ENCODE assay signal across 20 mouse cellular contexts in genomic region chr11:96952426-96952825, GRCm38 (mm10). TPM values are rescaled to one million over a fixed set of nuclear protein-coding genes. Genes with fewer than 3 reads are reported as not detected.
DNase-seq lines count a peak whose midpoint lies in the region; ATAC-seq and TF ChIP-seq lines count a peak whose summit lies in the region.
"Had no signal": no experiment of that assay in that cellular context is flagged by ENCODE, and none has a peak within 500 bp of the region (broad histone marks: within the 10 kb centered on the region; RNA-seq: fewer than 3 reads in every experiment).

No protein-coding gene starts in this region.

- DNase-seq in embryonic facial prominence, embryonic 14.5 days (ENCODE audit: low spot score) = no peak
- DNase-seq in embryonic facial prominence, embryonic 10.5 days (ENCODE audit: low spot score) = no peak
- DNase-seq in left cerebral cortex, adult 2 months (ENCODE audit: extremely low spot score in 1 of 2, low spot score in 2 of 2) = no peak
- no peak for DNase-seq in left cerebral cortex, postnatal 14 days (ENCODE audit: low spot score in 2 of 2)
- DNase-seq in thymus, postnatal 36 days = peak; percentile 35 to 59
- DNase-seq: adrenal gland, postnatal 36 days; cerebellum, adult 8-10 months; heart, postnatal 10 days; left cerebral cortex, postnatal 4 days had no signal

- H3K27ac ChIP-seq in embryonic facial prominence, embryonic 14.5 days (replicated peaks; ENCODE audit: low read depth, low read length) = no peak overlapping the region
- H3K27ac ChIP-seq in embryonic facial prominence, embryonic 10.5 days (replicated peaks) = no peak overlapping the region
- H3K27ac ChIP-seq in left cerebral cortex, adult 2 months = peak overlapping the region; percentile 15; the same call in 1 of the 2 replicates
- peak overlapping the region; percentile 60 for H3K27ac ChIP-seq in liver, embryonic 15.5 days (replicated peaks)
- H3K27ac ChIP-seq: midbrain, embryonic 13.5 days; neural tube, embryonic 13.5 days had no signal

- peaks cover 70% of the 10 kb centered on the region for H3K36me3 ChIP-seq in embryonic facial prominence, embryonic 14.5 days (ENCODE audit: control insufficient read depth, insufficient read depth, low read length)
- H3K36me3 ChIP-seq in embryonic facial prominence, embryonic 10.5 days (replicated peaks) = peaks cover 88% of the 10 kb centered on the region
- H3K36me3 ChIP-seq in liver, embryonic 15.5 days (replicated peaks) = peaks cover 89% of the 10 kb centered on the region

- 82% methylated on average over 10 of the region's 10 CpGs for WGBS in embryonic facial prominence, embryonic 14.5 days
- 86% methylated on average over 10 of the region's 10 CpGs for WGBS in embryonic facial prominence, embryonic 10.5 days
- 78% methylated on average over 10 of the region's 10 CpGs for WGBS in liver, embryonic 15.5 days (ENCODE audit: insufficient replicate concordance)

- 0 out of 2 replicates have a peak overlapping the region, but pooled peaks have one; percentile 3 for H3K9ac ChIP-seq in embryonic facial prominence, embryonic 14.5 days (ENCODE audit: low read depth, low read length)
- H3K9ac ChIP-seq in liver, embryonic 15.5 days = no peak overlapping the region
- H3K9ac ChIP-seq: midbrain, embryonic 13.5 days; neural tube, embryonic 13.5 days had no signal

- no peak overlapping the region for H3K4me3 ChIP-seq in embryonic facial prominence, embryonic 14.5 days (ENCODE audit: low read depth, low read length)
- no peak overlapping the region for H3K4me3 ChIP-seq in embryonic facial prominence, embryonic 10.5 days
- H3K4me3 ChIP-seq in left cerebral cortex, adult 2 months = no peak overlapping the region
- no peak overlapping the region for H3K4me3 ChIP-seq in liver, embryonic 15.5 days (replicated peaks)
- H3K4me3 ChIP-seq: erythroblast, embryonic 14.5 days; midbrain, embryonic 13.5 days; neural tube, embryonic 13.5 days had no signal

- H3K4me2 ChIP-seq in embryonic facial prominence, embryonic 14.5 days (ENCODE audit: low read depth, low read length) = no peak overlapping the region
- no peak overlapping the region for H3K4me2 ChIP-seq in liver, embryonic 15.5 days
- H3K4me2 ChIP-seq: heart, embryonic 11.5 days; midbrain, embryonic 13.5 days; neural tube, embryonic 13.5 days had no signal

- no peaks in the 10 kb centered on the region for H3K9me3 ChIP-seq in embryonic facial prominence, embryonic 14.5 days (ENCODE audit: control insufficient read depth, low read length)
- H3K9me3 ChIP-seq in embryonic facial prominence, embryonic 10.5 days = no peaks in the 10 kb centered on the region
- H3K9me3 ChIP-seq in liver, embryonic 15.5 days (replicated peaks) = no peaks in the 10 kb centered on the region
- H3K9me3 ChIP-seq: midbrain, embryonic 13.5 days; neural tube, embryonic 13.5 days had no signal

- no peaks in the 10 kb centered on the region for H3K27me3 ChIP-seq in embryonic facial prominence, embryonic 14.5 days (replicated peaks; ENCODE audit: control insufficient read depth, insufficient read depth, low read length)
- H3K27me3 ChIP-seq in embryonic facial prominence, embryonic 10.5 days (replicated peaks; ENCODE audit: low read depth, poor library complexity, severe bottlenecking) = no peaks in the 10 kb centered on the region
- H3K27me3 ChIP-seq in liver, embryonic 15.5 days = no peaks in the 10 kb centered on the region
- H3K27me3 ChIP-seq: midbrain, embryonic 13.5 days; neural tube, embryonic 13.5 days had no signal

- no peaks in the 10 kb centered on the region for H3K4me1 ChIP-seq in embryonic facial prominence, embryonic 14.5 days (ENCODE audit: control insufficient read depth, insufficient read depth, low read length)
- no peaks in the 10 kb centered on the region; the same call in 1 of the 2 replicates for H3K4me1 ChIP-seq in embryonic facial prominence, embryonic 10.5 days
- H3K4me1 ChIP-seq in liver, embryonic 15.5 days (replicated peaks) = peaks cover 96% of the 10 kb centered on the region
- H3K4me1 ChIP-seq: midbrain, embryonic 13.5 days; neural tube, embryonic 13.5 days had no signal

- intact Hi-C loops in left cerebral cortex, adult 2 months (cut with DNase I) = no loop called here
- intact Hi-C loops in left cerebral cortex, postnatal 14 days (cut with DNase I) = no loop called here

- no peak for ATAC-seq in embryonic facial prominence, embryonic 14.5 days (ENCODE audit: low read depth)
- no peak for ATAC-seq in liver, embryonic 15.5 days (ENCODE audit: insufficient read depth)
- ATAC-seq in inflammation-experienced regulatory T-cells, adult 6 months = no peak
- ATAC-seq: CD4-positive, CD25-positive, alpha-beta regulatory T cell, adult 4 months; forebrain, embryonic 14.5 days; lung, postnatal 0 days; midbrain, embryonic 13.5 days had no signal

- TF ChIP-seq CTCF in left cerebral cortex, adult 2 months (IDR thresholded peaks at IDR 0.05) = no peak

RNA-seq across cellular contexts. Expression of gene Pnpo, which starts 8.6 kb away (rescaled TPM):
- polyA plus RNA-seq in embryonic facial prominence, embryonic 14.5 days (2014; fragmentation: Nextera tagmentation; extraction: Ambion mirVana) = 26.8 and 27.4 TPM in 2 replicates
- 32.0 and 34.5 TPM in 2 replicates for polyA plus RNA-seq in embryonic facial prominence, embryonic 10.5 days (2016; fragmentation: Nextera tagmentation; extraction: Ambion mirVana)
- total RNA-seq in left cerebral cortex, adult 2 months (2021) = 10 to 100 TPM; 40.0 to 40.2 TPM
- total RNA-seq in left cerebral cortex, postnatal 14 days (2021) = 10 to 100 TPM; 38.0 to 40.3 TPM
- polyA plus RNA-seq in liver, embryonic 15.5 days (2015; fragmentation: Nextera tagmentation; extraction: Ambion mirVana) = 719 and 785 TPM in 2 replicates
- 10 to 100 TPM; 19.0 to 35.1 (median 30.7) TPM for polyA plus RNA-seq in inflammation-experienced regulatory T-cells, adult 6 months (2017; shearing (Covaris generic))

RNA-seq across cellular contexts. Expression of gene Prr15l, which starts 24.5 kb away (rescaled TPM):
- 3.1 and 4.7 TPM in 2 replicates for polyA plus RNA-seq in embryonic facial prominence, embryonic 14.5 days (2014; fragmentation: Nextera tagmentation; extraction: Ambion mirVana)
- 1.1 and 2.3 TPM in 2 replicates for polyA plus RNA-seq in embryonic facial prominence, embryonic 10.5 days (2016; fragmentation: Nextera tagmentation; extraction: Ambion mirVana)
- not detected for total RNA-seq in left cerebral cortex, adult 2 months (2021)
- total RNA-seq in left cerebral cortex, postnatal 14 days (2021) = not detected
- polyA plus RNA-seq in liver, embryonic 15.5 days (2015; fragmentation: Nextera tagmentation; extraction: Ambion mirVana) = 5.9 and 6.1 TPM in 2 replicates
- polyA plus RNA-seq in inflammation-experienced regulatory T-cells, adult 6 months (2017; shearing (Covaris generic)) = under 1 TPM; 0.21 to 0.62 (median 0.40) TPM
- total RNA-seq: common myeloid progenitor, adult 5-6 weeks; gastrocnemius, postnatal 4 days; left cerebral cortex, postnatal 4 days had no signal
- polyA plus RNA-seq: midbrain, embryonic 13.5 days; neural tube, embryonic 13.5 days had no signal

RNA-seq across cellular contexts. Expression of gene Sp2, which starts 30.3 kb away (rescaled TPM):
- polyA plus RNA-seq in embryonic facial prominence, embryonic 14.5 days (2014; fragmentation: Nextera tagmentation; extraction: Ambion mirVana) = 15.2 and 16.2 TPM in 2 replicates
- polyA plus RNA-seq in embryonic facial prominence, embryonic 10.5 days (2016; fragmentation: Nextera tagmentation; extraction: Ambion mirVana) = 27.9 and 30.3 TPM in 2 replicates
- total RNA-seq in left cerebral cortex, adult 2 months (2021) = 10 to 100 TPM; 12.6 to 15.2 TPM
- 10 to 100 TPM; 10.1 to 11.8 TPM for total RNA-seq in left cerebral cortex, postnatal 14 days (2021)
- 17.6 and 18.0 TPM in 2 replicates for polyA plus RNA-seq in liver, embryonic 15.5 days (2015; fragmentation: Nextera tagmentation; extraction: Ambion mirVana)
- 10 to 100 TPM; 20.4 to 24.7 (median 20.9) TPM for polyA plus RNA-seq in inflammation-experienced regulatory T-cells, adult 6 months (2017; shearing (Covaris generic))

RNA-seq across cellular contexts. Expression of gene Cdk5rap3, which starts 36.1 kb away (rescaled TPM):
- 65.5 and 83.4 TPM in 2 replicates for polyA plus RNA-seq in embryonic facial prominence, embryonic 14.5 days (2014; fragmentation: Nextera tagmentation; extraction: Ambion mirVana)
- 90.1 and 99.9 TPM in 2 replicates for polyA plus RNA-seq in embryonic facial prominence, embryonic 10.5 days (2016; fragmentation: Nextera tagmentation; extraction: Ambion mirVana)
- total RNA-seq in left cerebral cortex, adult 2 months (2021) = 10 to 100 TPM; 28.6 to 30.0 TPM
- total RNA-seq in left cerebral cortex, postnatal 14 days (2021) = 10 to 100 TPM; 38.9 to 39.9 TPM
- 33.7 and 40.6 TPM in 2 replicates for polyA plus RNA-seq in liver, embryonic 15.5 days (2015; fragmentation: Nextera tagmentation; extraction: Ambion mirVana)
- 100 to 1,000 TPM in 1 of 3 experiments, 10 to 100 TPM in 2; 93.2 to 124 (median 96.9) TPM for polyA plus RNA-seq in inflammation-experienced regulatory T-cells, adult 6 months (2017; shearing (Covaris generic))

Comparison
In these comparisons a context has a peak if more than half of its experiments do, and no peak if none do; other contexts are left out.
1. DNase-seq: peak in thymus, postnatal 36 days (2 of 2); none in embryonic facial prominence, embryonic 14.5 days (single experiment), embryonic facial prominence, embryonic 10.5 days (single experiment), left cerebral cortex, adult 2 months (0 of 2) and left cerebral cortex, postnatal 14 days (0 of 2).
2. H3K27ac ChIP-seq: peak in left cerebral cortex, adult 2 months (single experiment) and liver, embryonic 15.5 days (single experiment); none in embryonic facial prominence, embryonic 14.5 days (single experiment) and embryonic facial prominence, embryonic 10.5 days (single experiment).
3. RNA of gene Pnpo, which starts 8.6 kb away (polyA plus RNA-seq): 719 to 785 TPM in liver, embryonic 15.5 days; 32.0 to 34.5 TPM in embryonic facial prominence, embryonic 10.5 days, 19.0 to 35.1 TPM in inflammation-experienced regulatory T-cells, adult 6 months and 26.8 to 27.4 TPM in embryonic facial prominence, embryonic 14.5 days; every median in the first group is over 10 times any median in the second.